Mouse (Mus musculus): ENCODE data around the gene Prps2. TPM values are rescaled to one million over a fixed set of nuclear protein-coding genes. Genes with fewer than 3 reads are reported as not detected.

Prps2 gene
- total and polyA plus RNA-seq, 3 experiments: 22.4 to 44.2 (median 40.4) TPM

GRCm38 (mm10) chrX:167330399-167330798 lies 52.1 kb downstream of the Prps2 start, which contains the start of gene Tlr7:
Gene Tlr7, minus strand, starts transcription at chrX:167330558.
- no peaks in the 10 kb centered on the region for H3K4me1 ChIP-seq (ENCODE audit: insufficient read depth, low read depth, low read length)
- H3K36me3 ChIP-seq (replicated peaks): no peaks in the 10 kb centered on the region
- H3K4me3 ChIP-seq (ENCODE audit: low read depth, low read length): no peak within 1 kb of the TSS
- no peaks in the 10 kb centered on the region for H3K27me3 ChIP-seq (ENCODE audit: insufficient read depth, low read length)
- ATAC-seq (ENCODE audit: extremely low read depth, insufficient number of reproducible peaks, low FRiP score, poor library complexity, severe bottlenecking) (no peak), DNase-seq (ENCODE audit: low spot score) (no peak)
- no peak for TF ChIP-seq GATA1 (IDR thresholded peaks at IDR 0.05; ENCODE audit: borderline replicate concordance, low read length)
- TF ChIP-seq TAL1 (conservative IDR thresholded peaks at IDR 0.05; ENCODE audit: low read depth, low read length): no peak
- TF ChIP-seq POLR2AphosphoS5 (IDR thresholded peaks at IDR 0.05; ENCODE audit: insufficient replicate concordance, low read depth, low read length): no peak
- TF ChIP-seq CTCF (IDR thresholded peaks at IDR 0.05; ENCODE audit: low read depth, low read length): no peak
- no peak for TF ChIP-seq GATA2 (IDR thresholded peaks at IDR 0.05; ENCODE audit: borderline replicate concordance, low read depth, low read length)
- H3K9me3 ChIP-seq (replicated peaks): no peaks in the 10 kb centered on the region

GRCm38 (mm10) chrX:167329620-167330019 lies 52.9 kb downstream of the Prps2 start:
- no peaks in the 10 kb centered on the region for H3K36me3 ChIP-seq (replicated peaks)
- TF ChIP-seq GATA1 (IDR thresholded peaks at IDR 0.05; ENCODE audit: borderline replicate concordance, low read length) (no peak), POLR2AphosphoS5 (IDR thresholded peaks at IDR 0.05; ENCODE audit: insufficient replicate concordance, low read depth, low read length) (no peak), CTCF (IDR thresholded peaks at IDR 0.05; ENCODE audit: low read depth, low read length) (no peak)
- no peaks in the 10 kb centered on the region for H3K4me1 ChIP-seq (ENCODE audit: insufficient read depth, low read depth, low read length)
- no peaks in the 10 kb centered on the region for H3K9me3 ChIP-seq (replicated peaks)
- H3K27me3 ChIP-seq (ENCODE audit: insufficient read depth, low read length): no peaks in the 10 kb centered on the region
- no peak overlapping the region for H3K4me3 ChIP-seq (ENCODE audit: low read depth, low read length)
- DNase-seq (ENCODE audit: low spot score): no peak
- ATAC-seq (ENCODE audit: extremely low read depth, insufficient number of reproducible peaks, low FRiP score, poor library complexity, severe bottlenecking): no peak

DNA sequence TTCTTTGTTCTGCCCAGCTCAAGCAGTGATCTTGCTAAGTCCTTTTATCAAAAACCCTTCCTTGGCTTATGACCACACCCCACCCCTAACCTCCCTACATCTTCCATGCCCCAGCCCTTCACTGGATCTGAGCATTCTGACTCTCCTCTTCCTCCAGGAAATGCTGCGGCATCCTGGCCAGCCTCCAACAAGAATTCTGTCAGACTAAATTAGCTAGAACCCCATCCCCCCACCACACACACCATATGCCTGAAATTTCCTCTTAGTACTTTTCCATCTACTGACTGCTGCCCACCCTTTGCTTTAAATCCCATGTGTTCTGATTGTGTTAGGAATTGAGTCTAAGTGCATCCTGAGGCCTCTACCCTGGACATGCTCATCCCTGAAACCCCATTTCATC lies 53.5 kb downstream of the Prps2 start:
- no peak overlapping the region for H3K4me3 ChIP-seq (ENCODE audit: low read depth, low read length)
- DNase-seq (ENCODE audit: low spot score) (no peak), ATAC-seq (ENCODE audit: extremely low read depth, insufficient number of reproducible peaks, low FRiP score, poor library complexity, severe bottlenecking) (no peak)
- H3K4me1 ChIP-seq (ENCODE audit: insufficient read depth, low read depth, low read length): no peaks in the 10 kb centered on the region
- no peaks in the 10 kb centered on the region for H3K27me3 ChIP-seq (ENCODE audit: insufficient read depth, low read length)
- TF ChIP-seq GATA1 (IDR thresholded peaks at IDR 0.05; ENCODE audit: borderline replicate concordance, low read length): no peak
- H3K36me3 ChIP-seq (replicated peaks): no peaks in the 10 kb centered on the region
- no peaks in the 10 kb centered on the region for H3K9me3 ChIP-seq (replicated peaks)

DNA sequence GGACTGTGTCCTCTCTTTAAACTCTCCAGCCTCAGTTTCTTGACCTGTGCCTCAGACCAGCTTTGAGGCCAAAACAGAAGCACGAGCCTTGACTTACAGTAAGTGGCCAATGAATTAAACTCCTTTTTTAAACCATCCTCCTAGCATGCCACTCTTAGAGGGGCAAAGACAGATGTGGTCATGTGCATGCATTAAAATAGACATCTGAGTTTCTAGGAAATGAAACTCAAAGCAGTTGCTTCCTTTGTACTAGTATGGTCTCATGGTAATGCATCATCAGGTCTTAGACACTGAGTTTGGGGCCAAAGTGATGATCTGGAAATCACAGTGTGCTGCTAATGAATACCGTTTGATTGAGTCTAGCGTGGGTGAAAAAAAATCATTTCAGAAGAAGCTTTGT lies 54.0 kb downstream of the Prps2 start:
- Histone ChIP-seq H3K27me3 (ENCODE audit: insufficient read depth, low read length) (no peaks in the 10 kb centered on the region), H3K4me3 (ENCODE audit: low read depth, low read length) (no peak overlapping the region), H3K36me3 (replicated peaks) (no peaks in the 10 kb centered on the region), H3K4me1 (ENCODE audit: insufficient read depth, low read depth, low read length) (no peaks in the 10 kb centered on the region), H3K9me3 (replicated peaks) (no peaks in the 10 kb centered on the region)
- DNase-seq (ENCODE audit: low spot score) (no peak), ATAC-seq (ENCODE audit: extremely low read depth, insufficient number of reproducible peaks, low FRiP score, poor library complexity, severe bottlenecking) (no peak)
- TF ChIP-seq GATA2 (IDR thresholded peaks at IDR 0.05; ENCODE audit: borderline replicate concordance, low read depth, low read length) (no peak), TAL1 (conservative IDR thresholded peaks at IDR 0.05; ENCODE audit: low read depth, low read length) (no peak), CTCF (IDR thresholded peaks at IDR 0.05; ENCODE audit: low read depth, low read length) (no peak)

DNA sequence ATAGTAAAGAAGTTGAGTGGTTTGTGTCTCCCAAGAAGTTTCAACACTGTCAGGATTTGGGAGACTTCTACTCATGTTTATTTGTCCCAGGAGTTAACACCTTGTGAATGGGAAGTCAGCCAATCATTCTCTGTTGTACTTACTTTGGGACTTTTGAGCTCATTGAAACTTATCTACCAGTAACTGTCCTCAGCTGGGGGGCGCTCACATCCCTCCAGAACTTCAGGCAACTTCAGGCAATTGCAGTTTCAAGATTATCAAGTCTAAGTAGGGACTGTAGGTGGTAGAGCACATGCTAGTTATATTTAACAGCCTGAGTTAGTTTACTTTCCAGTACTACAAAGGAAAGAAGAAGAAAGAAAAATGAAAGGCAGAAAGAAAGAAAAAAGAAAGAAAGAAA lies 58.8 kb downstream of the Prps2 start:
- Histone ChIP-seq H3K4me3 (ENCODE audit: low read depth, low read length) (no peak overlapping the region), H3K36me3 (replicated peaks) (no peaks in the 10 kb centered on the region), H3K27me3 (ENCODE audit: insufficient read depth, low read length) (no peaks in the 10 kb centered on the region), H3K4me1 (ENCODE audit: insufficient read depth, low read depth, low read length) (no peaks in the 10 kb centered on the region), H3K9me3 (replicated peaks) (no peaks in the 10 kb centered on the region)
- ATAC-seq (ENCODE audit: extremely low read depth, insufficient number of reproducible peaks, low FRiP score, poor library complexity, severe bottlenecking) (no peak), DNase-seq (ENCODE audit: low spot score) (no peak)
- TF ChIP-seq TAL1 (conservative IDR thresholded peaks at IDR 0.05; ENCODE audit: low read depth, low read length): no peak
- TF ChIP-seq GATA1 (IDR thresholded peaks at IDR 0.05; ENCODE audit: borderline replicate concordance, low read length): no peak
- TF ChIP-seq POLR2AphosphoS5 (IDR thresholded peaks at IDR 0.05; ENCODE audit: insufficient replicate concordance, low read depth, low read length): no peak
- TF ChIP-seq GATA2 (IDR thresholded peaks at IDR 0.05; ENCODE audit: borderline replicate concordance, low read depth, low read length): no peak
- no peak for TF ChIP-seq CTCF (IDR thresholded peaks at IDR 0.05; ENCODE audit: low read depth, low read length)

GRCm38 (mm10) chrX:167321233-167321806 lies 61.2 kb downstream of the Prps2 start:
- H3K4me3 ChIP-seq (ENCODE audit: low read depth, low read length): no peak overlapping the region
- TF ChIP-seq TAL1 (conservative IDR thresholded peaks at IDR 0.05; ENCODE audit: low read depth, low read length): no peak
- no peak for TF ChIP-seq GATA2 (IDR thresholded peaks at IDR 0.05; ENCODE audit: borderline replicate concordance, low read depth, low read length)
- no peak for TF ChIP-seq GATA1 (IDR thresholded peaks at IDR 0.05; ENCODE audit: borderline replicate concordance, low read length)
- no peak for TF ChIP-seq POLR2AphosphoS5 (IDR thresholded peaks at IDR 0.05; ENCODE audit: insufficient replicate concordance, low read depth, low read length)
- no peak for TF ChIP-seq CTCF (IDR thresholded peaks at IDR 0.05; ENCODE audit: low read depth, low read length)

DNA sequence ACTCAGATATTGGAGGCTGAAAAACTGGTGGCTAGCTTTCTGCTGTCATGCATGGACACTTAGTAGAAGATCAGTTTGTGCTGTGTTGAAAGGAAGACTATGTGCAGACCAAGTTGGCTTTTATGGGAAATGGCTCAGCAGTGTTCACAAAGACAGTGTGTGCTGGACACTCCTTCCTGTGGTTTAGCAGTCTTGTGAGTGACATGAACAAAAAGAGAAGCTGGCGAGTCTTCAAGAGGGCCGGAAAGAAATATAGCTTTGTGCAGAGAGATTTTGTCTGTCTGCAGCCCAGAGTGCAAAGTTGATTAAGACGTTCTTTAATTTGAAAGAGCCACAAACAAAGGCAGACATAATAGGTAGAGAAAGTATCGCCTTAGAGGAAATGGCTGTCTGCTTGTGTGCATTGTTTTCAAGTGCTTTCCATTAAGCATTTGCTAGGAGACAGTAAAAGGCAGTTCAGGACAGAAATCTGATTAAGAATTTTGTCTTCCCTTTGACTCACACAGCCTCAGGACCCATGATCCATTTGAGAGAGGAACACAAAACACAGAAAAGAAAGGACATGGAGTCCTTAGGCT lies 63.6 kb downstream of the Prps2 start:
- no peaks in the 10 kb centered on the region for H3K9me3 ChIP-seq (replicated peaks)
- no peaks in the 10 kb centered on the region for H3K4me1 ChIP-seq (ENCODE audit: insufficient read depth, low read depth, low read length)
- TF ChIP-seq TAL1 (conservative IDR thresholded peaks at IDR 0.05; ENCODE audit: low read depth, low read length) (no peak), POLR2AphosphoS5 (IDR thresholded peaks at IDR 0.05; ENCODE audit: insufficient replicate concordance, low read depth, low read length) (no peak), GATA2 (IDR thresholded peaks at IDR 0.05; ENCODE audit: borderline replicate concordance, low read depth, low read length) (no peak), GATA1 (IDR thresholded peaks at IDR 0.05; ENCODE audit: borderline replicate concordance, low read length) (no peak), CTCF (IDR thresholded peaks at IDR 0.05; ENCODE audit: low read depth, low read length) (no peak)
- no peaks in the 10 kb centered on the region for H3K36me3 ChIP-seq (replicated peaks)
- DNase-seq (ENCODE audit: low spot score) (no peak), ATAC-seq (ENCODE audit: extremely low read depth, insufficient number of reproducible peaks, low FRiP score, poor library complexity, severe bottlenecking) (no peak)
- H3K4me3 ChIP-seq (ENCODE audit: low read depth, low read length): no peak overlapping the region
- no peaks in the 10 kb centered on the region for H3K27me3 ChIP-seq (ENCODE audit: insufficient read depth, low read length)

More at GRCm38 (mm10) chrX:167321233-167321806, 61.2 kb downstream of the Prps2 start:
- no peaks in the 10 kb centered on the region for H3K27me3 ChIP-seq (ENCODE audit: insufficient read depth, low read length)
- ATAC-seq (ENCODE audit: extremely low read depth, insufficient number of reproducible peaks, low FRiP score, poor library complexity, severe bottlenecking) (no peak), DNase-seq (ENCODE audit: low spot score) (no peak)
- H3K36me3 ChIP-seq (replicated peaks): no peaks in the 10 kb centered on the region
- no peaks in the 10 kb centered on the region for H3K9me3 ChIP-seq (replicated peaks)
- no peaks in the 10 kb centered on the region for H3K4me1 ChIP-seq (ENCODE audit: insufficient read depth, low read depth, low read length)

Data from G1E (cell line).